Mouse (Mus musculus): ENCODE data around the gene Hsd17b7.

DNA sequence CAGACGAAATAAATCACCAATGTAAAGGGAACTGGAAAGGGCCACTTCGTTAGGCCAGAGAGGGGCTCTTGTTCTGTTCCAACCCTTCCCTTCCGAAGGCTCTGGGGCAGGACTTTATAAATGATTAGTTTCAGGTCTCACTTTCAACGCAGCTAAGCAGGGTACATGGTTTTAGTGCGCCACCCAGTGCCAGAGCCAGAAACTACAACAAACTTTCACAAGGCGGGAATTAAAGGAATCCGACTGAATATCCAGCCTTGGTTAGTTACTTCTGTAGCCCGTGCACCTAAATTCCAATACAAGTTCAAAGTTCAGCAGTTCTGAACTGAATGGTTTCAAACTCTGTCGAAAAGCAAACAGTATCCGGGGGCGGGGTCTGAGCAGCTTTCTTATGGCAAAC, 49.8 kb downstream of the Hsd17b7 start:
- TF ChIP-seq GATA1 (IDR thresholded peaks at IDR 0.05; ENCODE audit: borderline replicate concordance, low read length) (no peak), FLI1 (IDR thresholded peaks at IDR 0.05; ENCODE audit: low read length) (no peak)

Measured in megakaryocyte, embryonic 14.5 days (primary cell).